In genomic region chr19:27322911-27323627, GRCm38 (mm10) we compare ENCODE assay signal across 23 mouse cellular contexts. TPM values are rescaled to one million over a fixed set of nuclear protein-coding genes. Genes with fewer than 3 reads are reported as not detected.
DNase-seq lines count a peak whose midpoint lies in the region; ATAC-seq and TF ChIP-seq lines count a peak whose summit lies in the region.
"Had no signal": no experiment of that assay in that cellular context is flagged by ENCODE, and none has a peak within 500 bp of the region (broad histone marks: within the 10 kb centered on the region; RNA-seq: fewer than 3 reads in every experiment).

No protein-coding gene starts in this region.

- H3K9me3 ChIP-seq in midbrain, embryonic 11.5 days (ENCODE audit: control insufficient read depth, low read length), result no peaks in the 10 kb centered on the region
- no peaks in the 10 kb centered on the region for H3K9me3 ChIP-seq in midbrain, embryonic 16.5 days (replicated peaks; ENCODE audit: control insufficient read depth, low read length, poor library complexity, severe bottlenecking)
- no peaks in the 10 kb centered on the region for H3K9me3 ChIP-seq in limb, embryonic 10.5 days (replicated peaks)
- H3K9me3 ChIP-seq in hindbrain, embryonic 12.5 days (replicated peaks), result no peaks in the 10 kb centered on the region
- H3K9me3 ChIP-seq: limb, embryonic 15.5 days had no signal

- H3K27ac ChIP-seq in gastrocnemius, adult 2 months, result no peak overlapping the region
- no peak overlapping the region for H3K27ac ChIP-seq in midbrain, embryonic 11.5 days (ENCODE audit: low read depth, low read length)
- H3K27ac ChIP-seq in midbrain, embryonic 16.5 days (ENCODE audit: low read length), result no peak overlapping the region
- H3K27ac ChIP-seq in heart, adult 2 months, result no peak overlapping the region
- H3K27ac ChIP-seq in limb, embryonic 10.5 days, result peak overlapping the region; percentile 42; the same call in 1 of the 2 replicates
- H3K27ac ChIP-seq in hindbrain, embryonic 12.5 days, result no peak overlapping the region
- H3K27ac ChIP-seq: hindbrain, embryonic 14.5 days; limb, embryonic 15.5 days; neural tube, embryonic 13.5 days had no signal

- no peaks in the 10 kb centered on the region for H3K79me2 ChIP-seq in heart, adult 2 months (replicated peaks; ENCODE audit: control insufficient read depth, insufficient read depth, low read length)

- intact Hi-C loops in gastrocnemius, adult 2 months (cut with DNase I), result no loop called here
- intact Hi-C loops in heart, adult 2 months (cut with DNase I), result no loop called here

- no peak overlapping the region for H3K4me3 ChIP-seq in gastrocnemius, adult 2 months
- H3K4me3 ChIP-seq in midbrain, embryonic 11.5 days (ENCODE audit: low read depth, low read length), result no peak overlapping the region
- H3K4me3 ChIP-seq in midbrain, embryonic 16.5 days (ENCODE audit: low read depth, low read length), result no peak overlapping the region
- no peak overlapping the region for H3K4me3 ChIP-seq in heart, adult 2 months
- no peak overlapping the region for H3K4me3 ChIP-seq in limb, embryonic 10.5 days
- H3K4me3 ChIP-seq in hindbrain, embryonic 12.5 days, result no peak overlapping the region
- H3K4me3 ChIP-seq: limb, embryonic 15.5 days; neural tube, embryonic 13.5 days had no signal

- peak; percentile 17 for DNase-seq in gastrocnemius, adult 2 months
- DNase-seq in gastrocnemius, postnatal 4 days (ENCODE audit: low spot score in 2 of 2), result no peak
- peak; percentile 77 for DNase-seq in midbrain, embryonic 11.5 days (ENCODE audit: low spot score, missing footprints)
- DNase-seq in heart, adult 2 months, result peak; percentile 22 to 34
- DNase-seq in limb, embryonic 10.5 days (ENCODE audit: low spot score), result no peak
- no peak for DNase-seq in cerebellum, adult 11 months
- DNase-seq: adrenal gland, adult 8-10 months; cerebellum, adult 9-10 months; gastrocnemius, postnatal 36 days; kidney, adult 11 months; kidney, postnatal 14 days; spleen, adult 18-20 months; thymus, adult 2 months had no signal

- no peak for TF ChIP-seq POLR2A in heart, adult 2 months (IDR thresholded peaks at IDR 0.05; ENCODE audit: insufficient read depth, low read depth, low read length)

- TF ChIP-seq EP300 in heart, adult 2 months (IDR thresholded peaks at IDR 0.05; ENCODE audit: insufficient read depth, low read depth, low read length), result no peak

- no peaks in the 10 kb centered on the region for H3K36me3 ChIP-seq in midbrain, embryonic 11.5 days (ENCODE audit: control insufficient read depth, insufficient read depth, low read length)
- no peaks in the 10 kb centered on the region for H3K36me3 ChIP-seq in midbrain, embryonic 16.5 days (ENCODE audit: control insufficient read depth, insufficient read depth, low read length)
- no peaks in the 10 kb centered on the region for H3K36me3 ChIP-seq in heart, adult 2 months (ENCODE audit: control insufficient read depth, insufficient read depth, low read length)
- H3K36me3 ChIP-seq in limb, embryonic 10.5 days, result no peaks in the 10 kb centered on the region
- no peaks in the 10 kb centered on the region for H3K36me3 ChIP-seq in hindbrain, embryonic 12.5 days
- H3K36me3 ChIP-seq: limb, embryonic 15.5 days; neural tube, embryonic 13.5 days had no signal

- H3K27me3 ChIP-seq in midbrain, embryonic 11.5 days (ENCODE audit: control insufficient read depth, insufficient read depth, low read length), result no peaks in the 10 kb centered on the region
- H3K27me3 ChIP-seq in midbrain, embryonic 16.5 days (ENCODE audit: control insufficient read depth, insufficient read depth, low read depth, low read length), result no peaks in the 10 kb centered on the region
- H3K27me3 ChIP-seq in heart, adult 2 months (ENCODE audit: control insufficient read depth, insufficient read depth, low read length), result no peaks in the 10 kb centered on the region
- H3K27me3 ChIP-seq in limb, embryonic 10.5 days (ENCODE audit: low read depth, poor library complexity, severe bottlenecking), result no peaks in the 10 kb centered on the region
- H3K27me3 ChIP-seq in hindbrain, embryonic 12.5 days, result no peaks in the 10 kb centered on the region
- H3K27me3 ChIP-seq: CH12.LX; limb, embryonic 15.5 days; neural tube, embryonic 13.5 days had no signal

- 95% methylated on average over 42 of the region's 42 CpGs for WGBS in midbrain, embryonic 11.5 days
- WGBS in midbrain, embryonic 16.5 days, result 96% methylated on average over 42 of the region's 42 CpGs
- WGBS in heart, adult 2 months, result 91% methylated on average over 42 of the region's 42 CpGs
- 95% methylated on average over 42 of the region's 42 CpGs for WGBS in limb, embryonic 10.5 days
- 96% methylated on average over 42 of the region's 42 CpGs for WGBS in hindbrain, embryonic 12.5 days

- no peak for ATAC-seq in midbrain, embryonic 11.5 days (ENCODE audit: low FRiP score)
- ATAC-seq in midbrain, embryonic 16.5 days, result no peak
- ATAC-seq in hindbrain, embryonic 12.5 days (ENCODE audit: low FRiP score), result no peak
- ATAC-seq: forebrain, embryonic 14.5 days had no signal

- no peak for TF ChIP-seq CTCF in gastrocnemius, adult 2 months (IDR thresholded peaks at IDR 0.05)
- no peak for TF ChIP-seq CTCF in heart, adult 2 months (IDR thresholded peaks at IDR 0.05)

- H3K4me2 ChIP-seq in midbrain, embryonic 11.5 days, result no peak overlapping the region
- no peak overlapping the region for H3K4me2 ChIP-seq in midbrain, embryonic 16.5 days (ENCODE audit: low read length)
- no peak overlapping the region for H3K4me2 ChIP-seq in hindbrain, embryonic 12.5 days (replicated peaks)
- H3K4me2 ChIP-seq: hindbrain, embryonic 14.5 days; limb, embryonic 15.5 days; neural tube, embryonic 13.5 days had no signal

- 0 out of 2 replicates have a peak, but pooled peaks cover 2% of the 10 kb centered on the region for H3K4me1 ChIP-seq in midbrain, embryonic 11.5 days (ENCODE audit: control insufficient read depth, insufficient read depth, low read length)
- no peaks in the 10 kb centered on the region for H3K4me1 ChIP-seq in midbrain, embryonic 16.5 days (ENCODE audit: control insufficient read depth, insufficient read depth, low read length)
- no peaks in the 10 kb centered on the region for H3K4me1 ChIP-seq in heart, adult 2 months (ENCODE audit: control insufficient read depth, insufficient read depth, low read length)
- peaks cover 14% of the 10 kb centered on the region for H3K4me1 ChIP-seq in limb, embryonic 10.5 days
- H3K4me1 ChIP-seq in hindbrain, embryonic 12.5 days, result no peaks in the 10 kb centered on the region
- H3K4me1 ChIP-seq: limb, embryonic 15.5 days; neural tube, embryonic 13.5 days had no signal

- H3K9ac ChIP-seq in midbrain, embryonic 11.5 days (ENCODE audit: low read length), result no peak overlapping the region
- H3K9ac ChIP-seq in midbrain, embryonic 16.5 days (ENCODE audit: low read depth, low read length), result no peak overlapping the region
- no peak overlapping the region for H3K9ac ChIP-seq in heart, adult 2 months (ENCODE audit: low read depth, low read length)
- no peak overlapping the region for H3K9ac ChIP-seq in hindbrain, embryonic 12.5 days
- H3K9ac ChIP-seq: hindbrain, embryonic 14.5 days; limb, embryonic 15.5 days; neural tube, embryonic 13.5 days had no signal

RNA-seq across cellular contexts. Expression of gene Kcnv2, which starts 0.7 kb away (rescaled TPM):
- under 1 TPM; 0.11 to 0.15 TPM for total RNA-seq in gastrocnemius, adult 2 months (2021)
- under 1 TPM in 1 of 2 experiments, not detected in 1; 0.08 TPM for total RNA-seq in gastrocnemius, postnatal 4 days (2021)
- polyA plus RNA-seq in midbrain, embryonic 11.5 days (2014; fragmentation: Nextera tagmentation; extraction: Ambion mirVana), result 0.19 and 0.29 TPM in 2 replicates
- polyA plus RNA-seq in midbrain, embryonic 16.5 days (2015; fragmentation: Nextera tagmentation; extraction: Ambion mirVana), result 0.09 TPM in 1 of 2 replicates, not detected in the other
- 1 to 10 TPM; 4.2 to 5.4 TPM for total RNA-seq in heart, adult 2 months (2021)
- 2.2 and 8.9 TPM in 2 replicates for polyA plus RNA-seq in heart, adult 2 months (2012; rRNA removed)
- polyA plus RNA-seq in limb, embryonic 10.5 days (2016; fragmentation: Nextera tagmentation; extraction: Ambion mirVana), result 0.03 and 0.08 TPM in 2 replicates
- 0.08 and 0.18 TPM in 2 replicates for polyA plus RNA-seq in hindbrain, embryonic 12.5 days (2016; fragmentation: Nextera tagmentation; extraction: Ambion mirVana)
- total RNA-seq: adrenal gland, adult 8-10 months; CH12.LX; common myeloid progenitor, adult 5-6 weeks; left cerebral cortex, postnatal 25 days had no signal
- polyA plus RNA-seq: forebrain, embryonic 14.5 days; liver, embryonic 16.5 days; neural tube, embryonic 13.5 days had no signal

Comparison
In these comparisons a context has a peak if more than half of its experiments do, and no peak if none do; other contexts are left out.
1. DNase-seq: peak in gastrocnemius, adult 2 months (single experiment), midbrain, embryonic 11.5 days (single experiment) and heart, adult 2 months (2 of 2); none in gastrocnemius, postnatal 4 days (0 of 2), limb, embryonic 10.5 days (single experiment) and cerebellum, adult 11 months (single experiment).